ENCODE assay signal across 14 mouse cellular contexts in genomic region chr11:32399261-32399660, GRCm38 (mm10).
"Had no signal": no experiment of that assay in that cellular context is flagged by ENCODE, and none has a peak within 500 bp of the region (broad histone marks: within the 10 kb centered on the region; RNA-seq: fewer than 3 reads in every experiment).

No protein-coding gene starts in this region.

- H3K9ac ChIP-seq: kidney, embryonic 15.5 days; liver, embryonic 12.5 days; lung, embryonic 14.5 days; neural tube, embryonic 12.5 days; stomach, embryonic 15.5 days had no signal

- H3K4me2 ChIP-seq: kidney, embryonic 15.5 days; liver, embryonic 12.5 days; lung, embryonic 14.5 days; neural tube, embryonic 12.5 days; stomach, embryonic 15.5 days had no signal

- H3K27me3 ChIP-seq: kidney, embryonic 15.5 days; liver, embryonic 12.5 days; neural tube, embryonic 12.5 days; stomach, embryonic 15.5 days had no signal

- H3K27ac ChIP-seq: liver, embryonic 12.5 days; midbrain, embryonic 10.5 days; neural tube, embryonic 12.5 days had no signal

- H3K4me1 ChIP-seq: kidney, embryonic 15.5 days; liver, embryonic 12.5 days; neural tube, embryonic 12.5 days; stomach, embryonic 15.5 days had no signal

- H3K9me3 ChIP-seq: kidney, embryonic 15.5 days; liver, embryonic 12.5 days; midbrain, embryonic 10.5 days; neural tube, embryonic 12.5 days; stomach, embryonic 15.5 days had no signal

- H3K4me3 ChIP-seq: kidney, embryonic 15.5 days; liver, embryonic 12.5 days; midbrain, embryonic 10.5 days; neural tube, embryonic 12.5 days; stomach, embryonic 15.5 days had no signal

- DNase-seq: kidney, postnatal 14 days; layer of hippocampus, adult 9-11 months; left cerebral cortex, postnatal 4 days; lung, embryonic 14.5 days; lung, postnatal 10 days; lung, postnatal 4 days; midbrain, embryonic 14.5 days; thymus, adult 2 months; thymus, postnatal 25 days had no signal

- ATAC-seq: liver, embryonic 12.5 days had no signal
